Mouse (Mus musculus): ENCODE measurements around the gene Thada.

Gene Thada

GRCm38 (mm10) chr17:84465753-84466608, at the start of gene Thada:
TSS of gene Thada (minus strand) at chr17:84466205.
- CTCF ChIA-PET, result interaction anchor here in 2 of 4 experiments (0.6 to 1.5 kb wide), 5 partner anchors 12 to 320 kb away, joined by 3 read pairs; partner anchors contain the start of gene Plekhh2 (in 1 of the 2)
- POLR2A ChIA-PET, result interaction anchor here in 2 of 4 experiments (0.5 to 2.7 kb wide), 21 partner anchors 11 to 541 kb away, joined by 3 to 13 read pairs (median 3); partner anchors contain the start of gene Plekhh2 (in 2 of the 2)

DNA sequence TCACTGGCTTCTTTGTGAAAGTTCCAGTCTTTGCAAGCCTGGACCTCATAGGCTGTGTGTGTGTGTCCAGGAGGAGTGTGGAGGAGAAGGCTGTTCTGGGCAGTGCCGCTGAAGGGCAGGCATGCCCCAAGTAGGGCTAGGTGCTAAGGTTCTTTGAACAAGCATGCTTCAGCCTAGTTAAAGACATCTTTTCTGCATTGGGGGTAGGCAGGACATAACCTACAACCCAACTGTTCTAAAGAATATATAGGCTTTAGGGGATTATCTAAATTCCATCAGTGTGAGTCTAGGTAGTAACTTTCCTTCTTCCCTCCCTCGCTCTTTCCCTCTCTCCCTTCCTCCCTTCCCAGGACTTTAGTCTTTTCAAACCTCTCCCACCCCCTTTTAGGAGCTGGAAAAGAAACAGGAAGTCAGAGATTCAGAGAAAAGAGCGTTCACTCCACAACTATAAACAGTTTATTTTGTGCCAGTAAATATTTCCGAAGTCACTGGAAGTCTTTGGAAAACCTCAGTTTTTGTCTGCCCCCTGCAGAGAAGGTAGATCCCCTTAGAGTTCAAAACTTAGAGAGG, 46.6 kb upstream of the Thada start:
- CTCF ChIA-PET, result no interaction called here
- POLR2A ChIA-PET, result interaction anchor here in 2 of 4 experiments (0.6 to 2.7 kb wide), 12 partner anchors 15 to 1777 kb away, joined by 3 to 16 read pairs (median 6); partner anchors contain the start of genes Thada (in 2 of the 2) and Dync2li1 (in 1 of the 2)

- CTCF ChIA-PET, result interaction anchor here in 3 of 4 experiments (0.5 to 0.8 kb wide), 4 partner anchors 20 to 1391 kb away, joined by 3 to 4 read pairs (median 3); partner anchors contain the start of gene Thada (in 1 of the 3)
Measured at GRCm38 (mm10) chr17:84511682-84512515, 45.9 kb upstream of the Thada start, which contains the start of gene Plekhh2. TSS of gene Plekhh2 (plus strand) at chr17:84511895.

DNA sequence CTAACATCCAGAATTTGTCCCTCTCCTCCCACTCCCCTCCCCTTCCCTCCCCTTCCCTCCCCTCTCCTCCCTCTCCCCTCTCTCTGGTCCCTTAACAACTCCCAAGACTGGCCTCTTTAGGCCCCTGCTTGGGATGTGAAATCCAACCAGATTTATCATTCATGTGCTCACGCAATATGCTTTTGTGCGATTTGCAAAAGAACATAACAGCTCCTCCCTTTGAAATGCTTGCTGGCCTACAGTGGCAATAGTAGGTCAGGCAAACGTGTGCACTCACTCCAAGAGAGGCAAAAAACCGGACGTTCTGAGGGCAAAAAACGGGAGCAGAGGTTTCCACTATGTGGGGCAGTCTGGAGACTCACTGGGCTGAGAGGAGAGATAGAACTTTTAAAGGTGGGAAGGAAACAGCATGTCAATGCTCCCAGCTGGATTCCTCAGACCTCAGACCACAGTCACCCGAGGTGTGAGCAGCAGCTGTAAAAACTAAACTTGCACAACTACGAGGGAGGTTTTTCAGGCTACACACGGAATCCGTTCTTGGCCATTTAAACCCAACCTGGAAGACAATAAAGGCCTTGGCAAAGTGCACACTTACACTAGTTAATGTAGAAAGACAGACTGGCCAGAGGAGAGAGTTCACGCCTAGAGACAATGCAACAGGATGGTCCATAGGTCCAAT, 45.1 kb upstream of the Thada start:
- ChIA-PET POLR2A (interaction anchor here (0.6 to 2.7 kb wide), 26 partner anchors 9 to 857 kb away, joined by 3 to 16 read pairs (median 4); partner anchors contain the start of genes Thada (in 2 of the 4) and Dync2li1 (in 1 of the 4)), CTCF (interaction anchor here in 3 of 4 experiments (0.5 to 0.8 kb wide), 3 partner anchors 19 to 1391 kb away, joined by 3 to 4 read pairs (median 3); no protein-coding TSS in a partner anchor)

More at GRCm38 (mm10) chr17:84511682-84512515, 45.9 kb upstream of the Thada start, which contains the start of gene Plekhh2:
- POLR2A ChIA-PET, result interaction anchor here (0.7 to 2.7 kb wide), 24 partner anchors 10 to 858 kb away, joined by 3 to 16 read pairs (median 4); partner anchors contain the start of genes Thada (in 2 of the 4) and Dync2li1 (in 1 of the 4)

- CTCF ChIA-PET, result no interaction called here
- POLR2A ChIA-PET, result interaction anchor here in 3 of 4 experiments (0.8 to 2.7 kb wide), 6 partner anchors 13 to 75 kb away, joined by 3 to 16 read pairs (median 5); no protein-coding TSS in a partner anchor
Measured at GRCm38 (mm10) chr17:84510355-84510754, 44.4 kb upstream of the Thada start.

DNA sequence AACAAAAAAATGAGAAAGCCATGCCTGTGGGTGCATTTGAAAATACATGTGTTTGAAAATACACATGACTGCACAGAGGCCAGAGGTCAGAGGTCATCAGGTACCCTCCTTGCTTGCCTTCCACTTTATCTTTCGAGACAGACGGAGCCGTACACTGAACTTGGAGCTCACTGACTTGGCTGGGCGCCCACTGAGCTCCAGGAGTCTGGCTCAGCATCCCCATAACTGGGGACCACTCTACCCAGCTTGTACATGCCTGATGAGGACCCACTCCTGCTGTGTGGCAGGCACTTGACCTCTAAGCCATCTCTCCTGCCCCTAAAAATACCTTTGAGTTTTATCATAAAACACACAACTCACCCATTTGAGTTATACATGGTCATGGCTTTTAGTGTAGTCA, 43.2 kb upstream of the Thada start:
- POLR2A ChIA-PET, result interaction anchor here in 1 of 4 experiments (0.5 to 1.5 kb wide), 4 partner anchors 12 to 29 kb away, joined by 3 to 5 read pairs (median 4); no protein-coding TSS in a partner anchor
- CTCF ChIA-PET, result no interaction called here

DNA sequence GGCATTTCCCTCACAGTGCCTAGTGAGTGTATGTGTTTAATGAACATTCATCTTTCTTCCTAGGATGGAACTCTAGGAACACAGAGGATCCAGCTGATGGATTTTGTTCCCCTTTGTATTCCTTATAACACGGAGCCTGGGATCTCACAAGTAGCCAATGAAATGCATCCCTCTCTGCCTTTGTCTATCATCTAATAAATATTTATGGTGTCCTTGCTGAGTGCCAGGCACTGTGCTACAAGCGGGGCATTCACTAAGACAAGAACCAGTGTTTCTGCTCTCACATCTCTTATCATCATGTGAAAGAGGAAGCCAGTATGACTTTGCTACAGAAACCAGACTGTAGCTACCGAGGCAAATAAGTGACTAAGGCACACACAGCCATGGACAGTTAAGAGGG, 42.7 kb upstream of the Thada start:
- ChIA-PET CTCF (no interaction called here), POLR2A (interaction anchor here in 1 of 4 experiments (0.5 to 0.9 kb wide), 2 partner anchors 13 to 30 kb away, joined by 4 to 5 read pairs; no protein-coding TSS in a partner anchor)

GRCm38 (mm10) chr17:84505922-84506321, 39.9 kb upstream of the Thada start:
- POLR2A ChIA-PET, result interaction anchor here in 1 of 4 experiments (0.7 to 1.5 kb wide), 3 partner anchors 14 to 222 kb away, joined by 3 to 4 read pairs (median 4); partner anchors contain the start of gene Thada
- CTCF ChIA-PET, result no interaction called here

GRCm38 (mm10) chr17:84502341-84502740, 36.3 kb upstream of the Thada start:
- POLR2A ChIA-PET, result interaction anchor here in 1 of 4 experiments (1.7 kb wide), 1 partner anchor 9 kb away, joined by 4 read pairs; the partner anchor contains the start of gene Plekhh2

DNA sequence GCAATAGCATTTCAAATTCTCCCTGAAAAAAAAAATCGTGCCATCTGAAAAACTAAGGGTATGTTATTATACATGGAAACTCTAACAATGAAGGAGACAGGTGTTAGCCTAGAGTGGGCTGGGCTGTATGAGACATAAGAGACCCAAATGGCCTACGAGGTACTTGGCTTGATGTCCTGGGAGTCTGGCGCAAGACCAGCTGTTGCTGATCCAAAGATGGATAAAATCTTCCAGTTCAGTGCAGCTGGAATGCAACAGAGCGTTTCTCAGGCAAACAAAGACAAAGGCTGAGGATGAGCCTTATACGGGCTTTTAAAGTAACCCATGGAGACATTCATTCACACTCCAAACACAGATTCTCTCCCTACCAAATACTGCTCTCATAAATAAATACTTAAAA, 32.6 kb upstream of the Thada start:
- ChIA-PET POLR2A (no interaction called here), CTCF (no interaction called here)

More at GRCm38 (mm10) chr17:84502341-84502740, 36.3 kb upstream of the Thada start:
- CTCF ChIA-PET, result no interaction called here

DNA sequence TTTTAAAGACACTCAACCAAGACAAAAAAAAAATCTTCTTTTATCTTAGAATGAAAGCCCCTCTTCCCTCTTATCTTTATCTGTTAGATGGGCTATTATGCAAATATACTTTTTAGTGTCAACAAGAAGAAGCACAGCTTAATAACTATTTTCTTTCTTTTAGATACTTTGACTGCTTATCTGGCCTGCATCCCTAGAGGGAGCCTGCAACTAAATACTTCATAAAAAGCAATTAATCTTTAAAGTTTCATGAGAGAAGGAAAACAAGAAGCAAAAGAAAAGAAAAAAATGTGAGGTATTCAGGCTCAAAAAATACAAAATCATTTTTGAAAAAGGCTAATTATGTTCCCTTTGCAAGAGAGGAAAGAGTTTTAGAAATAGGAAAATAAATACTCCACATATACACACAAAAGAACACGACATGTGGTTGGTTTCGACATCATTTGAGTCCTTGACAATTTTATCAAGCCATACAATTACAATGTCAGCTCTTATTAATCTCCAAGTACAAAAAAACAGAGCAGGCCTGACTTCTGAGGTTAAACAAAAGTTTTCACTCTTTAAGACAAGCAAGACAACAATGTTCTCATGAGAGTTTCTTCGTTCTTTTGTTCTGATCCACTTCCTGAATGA, 32.1 kb upstream of the Thada start:
- ChIA-PET POLR2A (interaction anchor here in 1 of 4 experiments (1.4 to 2.2 kb wide), 2 partner anchors 12 to 14 kb away, joined by 5 to 16 read pairs; partner anchors contain the start of gene Plekhh2), CTCF (no interaction called here)

DNA sequence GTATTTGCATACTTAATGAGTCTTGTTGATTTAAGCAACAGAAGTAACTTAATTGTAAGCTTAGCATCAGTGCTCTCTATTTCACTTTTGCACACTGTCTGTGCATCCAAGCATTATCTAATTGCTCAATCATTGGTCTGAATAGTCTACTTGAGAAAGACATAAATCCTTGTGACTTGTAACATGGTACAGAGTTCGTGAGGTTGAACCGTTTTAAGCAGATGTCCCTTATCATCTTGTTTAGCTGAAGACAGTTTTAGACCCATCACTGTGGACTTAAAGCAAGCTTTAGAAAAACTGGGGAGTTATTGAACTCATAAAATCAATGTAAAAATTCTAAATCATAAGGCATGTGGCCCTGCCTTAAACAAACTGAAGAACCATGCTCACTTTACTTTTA, 31.6 kb upstream of the Thada start:
- POLR2A ChIA-PET, result interaction anchor here in 2 of 4 experiments (1.1 to 2.2 kb wide), 4 partner anchors 12 to 31 kb away, joined by 3 to 16 read pairs (median 6); partner anchors contain the start of genes Plekhh2 (in 2 of the 2) and Thada (in 1 of the 2)
- CTCF ChIA-PET, result no interaction called here

DNA sequence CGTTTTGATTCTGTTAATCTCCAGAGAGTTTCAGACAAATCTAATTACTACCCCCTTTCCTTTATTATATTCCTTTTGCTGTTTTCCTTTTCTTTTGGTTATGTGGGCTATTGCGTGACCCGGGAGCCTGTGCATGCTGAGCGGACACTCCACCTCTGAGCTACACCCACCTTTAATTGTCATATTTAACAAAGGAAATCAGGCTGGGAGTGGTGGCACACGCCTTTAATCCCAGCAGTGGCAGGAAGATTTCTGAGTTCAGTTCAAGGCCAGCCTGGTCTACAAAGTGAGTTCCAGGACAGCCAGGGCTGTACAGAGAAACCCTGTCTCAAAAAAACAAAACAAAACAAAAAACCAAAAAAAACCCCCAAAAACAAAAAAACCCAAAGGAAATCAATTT, 31.0 kb upstream of the Thada start:
- ChIA-PET POLR2A (interaction anchor here in 2 of 4 experiments (0.6 to 2.2 kb wide), 7 partner anchors 12 to 44 kb away, joined by 3 to 16 read pairs (median 4); partner anchors contain the start of genes Plekhh2 (in 2 of the 2) and Thada (in 1 of the 2)), CTCF (no interaction called here)

GRCm38 (mm10) chr17:84492255-84492880, 26.4 kb upstream of the Thada start:
- ChIA-PET CTCF (interaction anchor here in 3 of 4 experiments (0.5 to 1.1 kb wide), 6 partner anchors 12 to 1149 kb away, joined by 3 to 6 read pairs (median 4); partner anchors contain the start of gene Plekhh2 (in 1 of the 3)), POLR2A (interaction anchor here in 3 of 4 experiments (0.7 to 2.0 kb wide), 15 partner anchors 10 to 993 kb away, joined by 3 to 9 read pairs (median 4); partner anchors contain the start of genes Plekhh2 (in 2 of the 3) and Thada (in 1 of the 3))

GRCm38 (mm10) chr17:84487415-84487814, 21.4 kb upstream of the Thada start:
- ChIA-PET POLR2A (no interaction called here), CTCF (no interaction called here)

DNA sequence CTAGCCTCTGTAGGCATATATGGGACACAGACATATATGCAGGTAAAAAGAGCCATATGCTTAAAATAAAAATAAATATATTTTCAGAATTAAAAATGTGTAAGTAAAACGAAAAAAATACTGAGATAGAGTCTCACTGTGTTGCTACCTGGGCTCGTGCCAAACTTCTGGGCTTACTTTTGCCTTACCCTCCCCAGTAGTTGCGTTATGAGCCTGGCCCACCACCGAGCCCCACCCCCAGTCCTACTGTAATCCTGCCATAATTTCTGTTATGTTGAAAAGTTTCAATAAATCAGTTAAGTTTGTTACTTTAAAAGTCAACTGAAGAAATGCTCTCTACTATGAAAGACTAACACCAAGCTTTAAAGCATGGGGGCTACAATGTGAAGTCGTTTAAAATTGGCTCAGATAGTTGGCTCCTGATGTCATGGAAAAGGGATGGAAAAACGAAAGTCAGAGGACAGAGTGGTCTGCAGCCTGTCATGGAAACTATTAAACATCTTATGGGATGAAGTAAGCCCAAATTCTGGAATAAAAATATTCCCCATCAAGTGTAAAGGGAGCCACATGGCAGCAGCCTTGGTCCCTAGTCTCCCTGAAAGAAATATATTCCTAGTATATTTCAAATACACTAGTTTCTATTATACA, 17.8 kb upstream of the Thada start:
- ChIA-PET POLR2A (no interaction called here), CTCF (no interaction called here)
